Mouse (Mus musculus): ENCODE measurements at regions not wholly inside any gene's neighbourhood (a gene's known extent, or its start where the extent isn't known, plus 50 kb on each side); places are given as distances from the start of the nearest gene placed in this dataset.

DNA sequence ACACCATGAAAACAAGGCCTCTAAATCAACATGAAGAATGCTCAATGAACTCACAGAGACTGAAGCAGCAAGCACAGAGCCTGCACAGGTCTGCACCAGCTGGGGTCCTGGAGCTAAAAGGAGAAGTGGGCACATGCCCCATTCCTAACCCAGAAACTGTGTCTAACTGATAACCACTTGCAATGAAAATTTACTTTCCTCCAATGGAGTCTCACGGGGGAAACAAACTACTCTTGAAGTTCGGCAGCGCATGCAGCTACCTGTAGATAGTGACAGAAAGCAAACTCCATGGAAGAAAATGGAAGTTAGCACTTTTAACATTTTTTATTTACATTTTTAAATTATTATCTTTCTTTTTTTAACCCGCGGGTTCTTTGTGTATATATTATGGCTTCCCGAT, 76.8 kb upstream of the Akap6 start:
- DNase-seq (ENCODE audit: extremely low spot score, low read depth, low spot score) = no peak

GRCm38 (mm10) chr12:52623416-52624108, 75.6 kb upstream of the Akap6 start:
- no peak for DNase-seq (ENCODE audit: extremely low spot score, low read depth, low spot score)

DNA sequence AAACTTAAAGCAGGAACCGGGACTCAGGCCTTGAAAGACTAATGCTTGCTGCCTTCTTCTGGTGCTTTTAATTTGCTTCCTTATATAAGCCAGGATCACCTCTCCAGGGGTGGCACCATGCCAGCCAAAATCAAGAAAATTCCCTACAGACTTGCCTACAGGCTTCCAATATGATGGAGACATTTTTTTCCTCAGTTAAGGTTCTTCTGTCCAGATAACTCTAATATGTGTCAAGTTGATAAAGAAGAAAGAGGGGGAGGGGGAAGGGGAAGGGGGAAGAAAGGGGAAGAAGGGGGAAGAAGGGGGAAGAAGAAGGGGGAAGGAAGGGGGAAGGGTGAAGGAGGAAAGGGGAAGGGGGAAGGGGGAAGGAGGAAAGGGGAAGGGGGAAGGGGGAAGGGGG, 74.3 kb upstream of the Akap6 start:
- no peak for DNase-seq (ENCODE audit: extremely low spot score, low read depth, low spot score)

GRCm38 (mm10) chr12:52628771-52629170, 70.4 kb upstream of the Akap6 start:
- DNase-seq (ENCODE audit: extremely low spot score, low read depth, low spot score) = no peak

GRCm38 (mm10) chr12:52635121-52635878, 63.9 kb upstream of the Akap6 start:
- DNase-seq (ENCODE audit: extremely low spot score, low read depth, low spot score) = no peak

DNA sequence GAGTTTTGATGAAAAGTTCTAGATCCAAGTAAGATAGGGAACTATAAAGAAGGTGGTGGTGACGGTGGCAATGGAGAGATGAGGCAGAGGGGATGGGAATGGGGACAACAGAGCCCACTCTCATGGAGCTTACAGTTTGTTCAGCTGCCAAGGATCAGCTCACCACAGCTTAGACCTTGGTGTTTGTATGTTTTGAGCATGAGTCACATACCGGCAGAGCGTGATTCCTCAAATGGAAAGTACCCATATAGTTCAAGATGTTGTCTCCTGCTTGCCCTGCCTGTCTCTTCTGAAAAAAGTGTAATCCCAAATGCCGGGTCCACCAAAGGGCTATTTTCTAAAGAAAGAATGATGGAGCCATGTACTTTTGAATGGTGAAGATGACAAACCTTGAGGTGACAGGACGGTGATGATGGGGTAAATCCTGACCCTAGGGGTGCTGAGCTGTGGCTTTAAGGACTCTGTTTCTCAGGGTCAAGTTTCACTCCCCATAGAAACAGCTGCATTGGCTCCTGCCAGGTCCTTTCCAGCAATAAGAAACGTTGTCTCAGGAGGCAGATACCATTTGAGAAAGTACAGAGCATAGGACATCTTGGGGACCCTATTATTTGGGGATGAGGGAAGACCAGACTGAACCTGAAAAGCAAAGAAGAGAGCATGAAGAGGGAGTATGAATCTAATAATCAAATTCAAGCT, 62.8 kb upstream of the Akap6 start:
- DNase-seq (ENCODE audit: extremely low spot score, low read depth, low spot score) = no peak

DNA sequence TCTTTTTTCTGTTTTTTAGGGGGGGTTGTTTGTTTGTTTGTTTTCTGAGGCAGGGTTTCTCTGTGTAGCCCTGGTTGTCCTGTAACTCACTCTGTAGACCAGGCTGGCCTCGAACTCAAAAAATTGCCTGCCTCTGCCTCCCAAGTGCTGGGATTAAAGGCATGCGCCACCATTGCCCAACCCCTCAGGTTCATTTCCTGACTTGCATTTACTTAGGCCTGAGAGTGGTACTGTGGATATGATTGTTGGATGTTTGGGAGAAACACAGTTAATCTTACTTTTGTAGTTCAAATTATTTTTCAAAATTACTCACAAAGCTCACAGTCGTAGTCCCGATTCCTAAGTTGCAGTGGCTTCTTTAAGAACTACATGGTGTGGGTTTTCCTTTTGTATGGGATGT, 62.3 kb upstream of the Akap6 start:
- DNase-seq (ENCODE audit: extremely low spot score, low read depth, low spot score) = no peak

- DNase-seq (ENCODE audit: extremely low spot score, low read depth, low spot score) = no peak
These were observed 61.5 kb upstream of the Akap6 start for GRCm38 (mm10) chr12:52637506-52638249.

- peak; percentile 33 for DNase-seq (ENCODE audit: extremely low spot score, low read depth, low spot score)
These were observed 60.7 kb upstream of the Akap6 start for GRCm38 (mm10) chr12:52638461-52638860.

GRCm38 (mm10) chr12:52644059-52644458, 55.1 kb upstream of the Akap6 start:
- no peak for DNase-seq (ENCODE audit: extremely low spot score, low read depth, low spot score)

Measured in hindlimb bud, embryonic 11.5 days (tissue).